Mouse (Mus musculus) thymus, adult 2 months (tissue): ENCODE data around the gene Prkd1.

ENCODE experiments used
- CTCF ChIP-seq: fragments of 200-500 bp; IDR thresholded peaks from 2 replicates; pipeline ENCODE4 v1.5.1; 2012; ENCODE audit warnings: mild to moderate bottlenecking, control low read depth, low read length, moderate library complexity, borderline replicate concordance; ENCODE audit not compliant: control insufficient read depth, poor library complexity, insufficient read depth; ENCODE audit errors: extremely low read depth
- POLR2A ChIP-seq: fragments of 200-500 bp; IDR thresholded peaks from 2 replicates; pipeline ENCODE4 v1.6.1; 2012; ENCODE audit warnings: mild to moderate bottlenecking, low read length, control low read depth, moderate library complexity; ENCODE audit not compliant: control insufficient read depth, poor library complexity, insufficient read depth; ENCODE audit errors: extremely low read depth

DNA sequence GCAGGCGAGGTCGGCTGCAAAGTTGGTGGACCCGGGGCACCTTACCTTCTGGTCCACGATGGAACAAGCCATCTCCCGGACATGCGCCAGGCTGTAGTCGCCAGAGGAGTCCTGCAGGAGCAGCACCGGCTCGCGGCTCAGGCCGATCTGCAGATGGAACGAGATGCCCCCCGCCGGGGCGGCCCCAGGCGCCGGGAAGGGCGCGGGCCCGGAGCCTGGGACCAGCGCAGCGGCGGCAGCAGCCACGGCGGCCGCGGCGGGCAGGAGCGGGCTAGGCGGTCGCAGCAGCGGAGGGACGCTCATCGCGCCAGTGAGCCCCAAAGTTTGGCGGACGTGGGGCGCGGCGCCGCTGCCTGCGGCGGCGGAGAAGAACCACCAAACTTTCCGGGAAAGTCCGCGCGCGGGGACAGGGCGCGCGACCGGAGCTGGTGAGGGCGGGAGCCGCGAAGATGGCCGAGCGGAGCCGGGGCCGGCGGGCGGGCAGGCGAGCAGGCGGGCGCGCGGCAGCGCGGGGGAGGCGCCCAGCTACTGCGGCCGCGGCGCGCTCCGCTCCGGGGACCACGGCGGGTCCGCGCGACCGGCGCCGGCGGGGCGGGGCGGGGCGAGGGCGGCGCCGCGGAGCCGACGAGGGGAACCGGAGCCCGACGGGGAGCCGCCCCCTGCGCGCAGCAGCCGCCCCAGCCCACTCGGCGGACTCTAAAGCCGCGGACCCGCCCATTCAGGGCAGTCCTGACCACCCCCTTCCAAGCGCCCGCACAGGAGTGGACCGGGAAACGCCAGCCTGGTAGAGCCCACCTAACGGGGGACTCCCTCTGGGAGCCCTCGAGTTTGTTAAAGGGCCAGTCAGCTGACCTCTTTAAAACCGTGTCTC is at the start of gene Prkd1:
- TF ChIP-seq CTCF (no peak), POLR2A (no peak)
